Mouse (Mus musculus): ENCODE results near the gene Olfr384. TPM values are rescaled to one million over a fixed set of nuclear protein-coding genes. Genes with fewer than 3 reads are reported as not detected.

Olfr384 gene
- polyA plus RNA-seq (2014; fragmentation: Illumina TruSeq; extraction: RNeasy Lipid Tissue Mini Kit (QIAGEN cat#74804); ENCODE audit: low read depth, low replicate concordance), result not detected

DNA sequence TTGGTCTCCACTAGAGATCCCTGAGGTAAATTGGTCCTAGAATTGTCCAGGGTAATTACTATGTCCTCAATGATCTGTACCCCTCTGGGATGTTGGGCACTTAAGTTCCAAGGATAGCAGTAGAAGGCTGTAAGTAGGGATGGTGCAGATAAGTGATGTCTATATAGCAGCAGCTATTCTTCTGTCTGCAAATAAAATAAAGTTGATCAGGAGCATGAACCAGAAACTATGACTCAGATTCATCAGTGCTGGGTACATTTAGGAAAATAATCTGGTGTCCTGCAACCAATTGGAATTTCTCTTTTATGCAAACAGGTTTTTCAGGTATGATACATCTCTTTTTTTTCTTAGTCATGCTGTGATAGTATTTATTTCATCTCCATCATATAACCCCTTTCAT lies at the start of gene Olfr384:
Gene Olfr384, plus strand, starts transcription at position 301 of the 400 bp plus-strand sequence.

DNA sequence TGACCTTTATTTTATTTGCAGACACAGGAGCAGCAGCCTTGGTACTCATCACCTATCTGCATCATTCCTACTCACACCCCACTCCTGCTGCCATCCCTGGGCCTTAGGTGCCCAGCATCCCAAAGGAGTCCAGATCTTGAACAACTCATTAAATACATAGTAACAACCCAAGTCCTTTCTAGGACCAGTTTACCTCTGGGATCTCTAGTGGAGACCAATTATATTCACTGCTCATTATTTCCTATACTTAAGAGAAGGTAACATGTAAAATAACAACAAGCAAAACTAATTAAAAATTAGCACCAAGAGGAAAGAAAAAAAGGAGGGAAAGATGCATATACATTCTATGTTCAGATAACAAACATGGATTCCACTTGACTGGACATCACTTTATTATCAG lies 5.5 kb upstream of the Olfr384 start, which contains the start of gene Olfr385:
Gene Olfr385, minus strand, starts transcription at position 101 of the 400 bp plus-strand sequence.

Other genes with a start within 250 kb of the Olfr384 start
- gene Olfr20, start 247.8 kb upstream of the Olfr384 start, polyA plus RNA-seq (2014; fragmentation: Illumina TruSeq; extraction: RNeasy Lipid Tissue Mini Kit (QIAGEN cat#74804); ENCODE audit: low read depth, low replicate concordance), result not detected
- gene Olfr376, start 227.3 kb upstream of the Olfr384 start, polyA plus RNA-seq (2014; fragmentation: Illumina TruSeq; extraction: RNeasy Lipid Tissue Mini Kit (QIAGEN cat#74804); ENCODE audit: low read depth, low replicate concordance), result not detected
- not detected for gene Olfr1, start 199.0 kb upstream of the Olfr384 start, polyA plus RNA-seq (2014; fragmentation: Illumina TruSeq; extraction: RNeasy Lipid Tissue Mini Kit (QIAGEN cat#74804); ENCODE audit: low read depth, low replicate concordance)
- not detected for gene Olfr378, start 170.1 kb upstream of the Olfr384 start, polyA plus RNA-seq (2014; fragmentation: Illumina TruSeq; extraction: RNeasy Lipid Tissue Mini Kit (QIAGEN cat#74804); ENCODE audit: low read depth, low replicate concordance)
- gene Olfr380, start 141.1 kb upstream of the Olfr384 start, polyA plus RNA-seq (2014; fragmentation: Illumina TruSeq; extraction: RNeasy Lipid Tissue Mini Kit (QIAGEN cat#74804); ENCODE audit: low read depth, low replicate concordance), result not detected
- not detected for gene Olfr381, start 107.0 kb upstream of the Olfr384 start, polyA plus RNA-seq (2014; fragmentation: Illumina TruSeq; extraction: RNeasy Lipid Tissue Mini Kit (QIAGEN cat#74804); ENCODE audit: low read depth, low replicate concordance)
- gene Olfr382, start 81.4 kb upstream of the Olfr384 start, polyA plus RNA-seq (2014; fragmentation: Illumina TruSeq; extraction: RNeasy Lipid Tissue Mini Kit (QIAGEN cat#74804); ENCODE audit: low read depth, low replicate concordance), result not detected
- not detected for gene Olfr385, start 5.6 kb upstream of the Olfr384 start, polyA plus RNA-seq (2014; fragmentation: Illumina TruSeq; extraction: RNeasy Lipid Tissue Mini Kit (QIAGEN cat#74804); ENCODE audit: low read depth, low replicate concordance)
- gene Zfp735, start 90.2 kb downstream of the Olfr384 start, polyA plus RNA-seq (2014; fragmentation: Illumina TruSeq; extraction: RNeasy Lipid Tissue Mini Kit (QIAGEN cat#74804); ENCODE audit: low read depth, low replicate concordance), result not detected
- gene Olfr389, start 182.1 kb downstream of the Olfr384 start, polyA plus RNA-seq (2014; fragmentation: Illumina TruSeq; extraction: RNeasy Lipid Tissue Mini Kit (QIAGEN cat#74804); ENCODE audit: low read depth, low replicate concordance), result not detected
- not detected for gene Olfr390, start 184.4 kb downstream of the Olfr384 start, polyA plus RNA-seq (2014; fragmentation: Illumina TruSeq; extraction: RNeasy Lipid Tissue Mini Kit (QIAGEN cat#74804); ENCODE audit: low read depth, low replicate concordance)
- gene Olfr391-ps, start 204.5 kb downstream of the Olfr384 start, polyA plus RNA-seq (2014; fragmentation: Illumina TruSeq; extraction: RNeasy Lipid Tissue Mini Kit (QIAGEN cat#74804); ENCODE audit: low read depth, low replicate concordance), result not detected
- gene Olfr392, start 218.5 kb downstream of the Olfr384 start, polyA plus RNA-seq (2014; fragmentation: Illumina TruSeq; extraction: RNeasy Lipid Tissue Mini Kit (QIAGEN cat#74804); ENCODE audit: low read depth, low replicate concordance), result not detected